Mouse (Mus musculus): Measurements from ENCODE around the gene Mcf2l. TPM values are rescaled to one million over a fixed set of nuclear protein-coding genes. Genes with fewer than 3 reads are reported as not detected.

Mcf2l gene
- polyA plus RNA-seq, 1 experiment from 2014 or later, result 58.7 TPM

- peaks cover 20% of the 10 kb centered on the region for H3K4me1 ChIP-seq (ENCODE audit: control insufficient read depth, insufficient read depth, low read length)
- peak overlapping the region; percentile 93 for H3K27ac ChIP-seq (ENCODE audit: low read depth, low read length)
- peak overlapping the region; percentile 81 for H3K9ac ChIP-seq (ENCODE audit: low read length)
- peak overlapping the region; percentile 37 for H3K4me2 ChIP-seq (ENCODE audit: low read depth)
- DNase-seq (ENCODE audit: low spot score) (peak; percentile 69), ATAC-seq (ENCODE audit: insufficient read depth, low FRiP score, low TSS enrichment) (peak; percentile 78)
- H3K27me3 ChIP-seq (ENCODE audit: control insufficient read depth, insufficient read depth, low read length), result no peaks in the 10 kb centered on the region
- no peaks in the 10 kb centered on the region for H3K9me3 ChIP-seq (ENCODE audit: control insufficient read depth, low read length)
- H3K4me3 ChIP-seq (ENCODE audit: low read depth, low read length), result peak overlapping the region; percentile 32
- WGBS, result 8% methylated on average over 21 of the region's 21 CpGs
- no peaks in the 10 kb centered on the region for H3K36me3 ChIP-seq (ENCODE audit: control insufficient read depth, insufficient read depth, low read length)
These were observed 74.3 kb downstream of the Mcf2l start for GRCm38 (mm10) chr8:12947604-12948573.

- Histone ChIP-seq H3K27me3 (ENCODE audit: control insufficient read depth, insufficient read depth, low read length) (no peaks in the 10 kb centered on the region), H3K9ac (ENCODE audit: low read length) (peak overlapping the region; percentile 81), H3K4me1 (ENCODE audit: control insufficient read depth, insufficient read depth, low read length) (peaks cover 20% of the 10 kb centered on the region), H3K36me3 (ENCODE audit: control insufficient read depth, insufficient read depth, low read length) (no peaks in the 10 kb centered on the region), H3K4me3 (ENCODE audit: low read depth, low read length) (peak overlapping the region; percentile 32), H3K9me3 (ENCODE audit: control insufficient read depth, low read length) (no peaks in the 10 kb centered on the region), H3K27ac (ENCODE audit: low read depth, low read length) (peak overlapping the region; percentile 93), H3K4me2 (ENCODE audit: low read depth) (peak overlapping the region; percentile 37)
- WGBS, result 14% methylated on average over 3 of the region's 3 CpGs
- DNase-seq (ENCODE audit: low spot score) (peak; percentile 66), ATAC-seq (ENCODE audit: insufficient read depth, low FRiP score, low TSS enrichment) (peak; percentile 57)
These were observed 75.0 kb downstream of the Mcf2l start for GRCm38 (mm10) chr8:12948574-12948961.

- H3K27ac ChIP-seq (ENCODE audit: low read depth, low read length), result no peak overlapping the region
- ATAC-seq (ENCODE audit: insufficient read depth, low FRiP score, low TSS enrichment), result no peak
- no peak for DNase-seq (ENCODE audit: low spot score)
- H3K4me1 ChIP-seq (ENCODE audit: control insufficient read depth, insufficient read depth, low read length), result peaks cover 20% of the 10 kb centered on the region
- H3K9me3 ChIP-seq (ENCODE audit: control insufficient read depth, low read length), result no peaks in the 10 kb centered on the region
- no peak overlapping the region for H3K4me3 ChIP-seq (ENCODE audit: low read depth, low read length)
- no peak overlapping the region for H3K9ac ChIP-seq (ENCODE audit: low read length)
- H3K27me3 ChIP-seq (ENCODE audit: control insufficient read depth, insufficient read depth, low read length), result no peaks in the 10 kb centered on the region
- 84% methylated on average over 7 of the region's 7 CpGs for WGBS
- H3K36me3 ChIP-seq (ENCODE audit: control insufficient read depth, insufficient read depth, low read length), result no peaks in the 10 kb centered on the region
- no peak overlapping the region for H3K4me2 ChIP-seq (ENCODE audit: low read depth)
These were observed 77.5 kb downstream of the Mcf2l start for GRCm38 (mm10) chr8:12951051-12951630.

GRCm38 (mm10) chr8:12952699-12953098 is 79.1 kb downstream of the Mcf2l start:
- peaks cover 23% of the 10 kb centered on the region for H3K4me1 ChIP-seq (ENCODE audit: control insufficient read depth, insufficient read depth, low read length)
- no peak overlapping the region for H3K9ac ChIP-seq (ENCODE audit: low read length)
- DNase-seq (ENCODE audit: low spot score), result no peak
- no peaks in the 10 kb centered on the region for H3K36me3 ChIP-seq (ENCODE audit: control insufficient read depth, insufficient read depth, low read length)
- no peaks in the 10 kb centered on the region for H3K27me3 ChIP-seq (ENCODE audit: control insufficient read depth, insufficient read depth, low read length)
- H3K4me3 ChIP-seq (ENCODE audit: low read depth, low read length), result no peak overlapping the region
- ATAC-seq (ENCODE audit: insufficient read depth, low FRiP score, low TSS enrichment), result no peak
- 58% methylated on average over 6 of the region's 6 CpGs for WGBS
- H3K27ac ChIP-seq (ENCODE audit: low read depth, low read length), result no peak overlapping the region
- H3K9me3 ChIP-seq (ENCODE audit: control insufficient read depth, low read length), result no peaks in the 10 kb centered on the region
- no peak overlapping the region for H3K4me2 ChIP-seq (ENCODE audit: low read depth)

- H3K9ac ChIP-seq (ENCODE audit: low read length), result no peak overlapping the region
- ATAC-seq (ENCODE audit: insufficient read depth, low FRiP score, low TSS enrichment), result no peak
- H3K4me1 ChIP-seq (ENCODE audit: control insufficient read depth, insufficient read depth, low read length), result peaks cover 14% of the 10 kb centered on the region
These were observed 81.8 kb downstream of the Mcf2l start for GRCm38 (mm10) chr8:12955362-12955879.

GRCm38 (mm10) chr8:12955880-12956279 is 82.3 kb downstream of the Mcf2l start:
- 90% methylated on average over 4 of the region's 4 CpGs for WGBS
- no peak overlapping the region for H3K9ac ChIP-seq (ENCODE audit: low read length)
- no peak overlapping the region for H3K4me2 ChIP-seq (ENCODE audit: low read depth)
- no peak overlapping the region for H3K4me3 ChIP-seq (ENCODE audit: low read depth, low read length)
- no peak overlapping the region for H3K27ac ChIP-seq (ENCODE audit: low read depth, low read length)
- no peaks in the 10 kb centered on the region for H3K9me3 ChIP-seq (ENCODE audit: control insufficient read depth, low read length)
- ATAC-seq (ENCODE audit: insufficient read depth, low FRiP score, low TSS enrichment) (no peak), DNase-seq (ENCODE audit: low spot score) (no peak)
- H3K36me3 ChIP-seq (ENCODE audit: control insufficient read depth, insufficient read depth, low read length), result no peaks in the 10 kb centered on the region
- H3K4me1 ChIP-seq (ENCODE audit: control insufficient read depth, insufficient read depth, low read length), result peaks cover 13% of the 10 kb centered on the region
- no peaks in the 10 kb centered on the region for H3K27me3 ChIP-seq (ENCODE audit: control insufficient read depth, insufficient read depth, low read length)

More at GRCm38 (mm10) chr8:12955362-12955879, 81.8 kb downstream of the Mcf2l start:
- no peaks in the 10 kb centered on the region for H3K27me3 ChIP-seq (ENCODE audit: control insufficient read depth, insufficient read depth, low read length)
- H3K9me3 ChIP-seq (ENCODE audit: control insufficient read depth, low read length), result no peaks in the 10 kb centered on the region
- H3K4me3 ChIP-seq (ENCODE audit: low read depth, low read length), result no peak overlapping the region
- H3K36me3 ChIP-seq (ENCODE audit: control insufficient read depth, insufficient read depth, low read length), result no peaks in the 10 kb centered on the region
- DNase-seq (ENCODE audit: low spot score), result no peak
- 83% methylated on average over 8 of the region's 8 CpGs for WGBS
- H3K4me2 ChIP-seq (ENCODE audit: low read depth), result no peak overlapping the region
- H3K27ac ChIP-seq (ENCODE audit: low read depth, low read length), result no peak overlapping the region

- H3K4me2 ChIP-seq (ENCODE audit: low read depth), result no peak overlapping the region
- no peak overlapping the region for H3K4me3 ChIP-seq (ENCODE audit: low read depth, low read length)
- no peaks in the 10 kb centered on the region for H3K27me3 ChIP-seq (ENCODE audit: control insufficient read depth, insufficient read depth, low read length)
- no peaks in the 10 kb centered on the region for H3K36me3 ChIP-seq (ENCODE audit: control insufficient read depth, insufficient read depth, low read length)
- no peak for DNase-seq (ENCODE audit: low spot score)
- H3K4me1 ChIP-seq (ENCODE audit: control insufficient read depth, insufficient read depth, low read length), result peaks cover 13% of the 10 kb centered on the region
- H3K9me3 ChIP-seq (ENCODE audit: control insufficient read depth, low read length), result no peaks in the 10 kb centered on the region
- no peak overlapping the region for H3K9ac ChIP-seq (ENCODE audit: low read length)
- WGBS, result 57% methylated on average over 5 of the region's 5 CpGs
- no peak overlapping the region for H3K27ac ChIP-seq (ENCODE audit: low read depth, low read length)
- ATAC-seq (ENCODE audit: insufficient read depth, low FRiP score, low TSS enrichment), result no peak
These were observed 83.3 kb downstream of the Mcf2l start for GRCm38 (mm10) chr8:12956941-12957340.

- Histone ChIP-seq H3K36me3 (ENCODE audit: control insufficient read depth, insufficient read depth, low read length) (no peaks in the 10 kb centered on the region), H3K27ac (ENCODE audit: low read depth, low read length) (0 out of 2 replicates have a peak overlapping the region, but pooled peaks have one; percentile 35), H3K4me1 (ENCODE audit: control insufficient read depth, insufficient read depth, low read length) (peaks cover 13% of the 10 kb centered on the region), H3K27me3 (ENCODE audit: control insufficient read depth, insufficient read depth, low read length) (no peaks in the 10 kb centered on the region), H3K9ac (ENCODE audit: low read length) (no peak overlapping the region), H3K4me2 (ENCODE audit: low read depth) (no peak overlapping the region), H3K9me3 (ENCODE audit: control insufficient read depth, low read length) (no peaks in the 10 kb centered on the region), H3K4me3 (ENCODE audit: low read depth, low read length) (no peak overlapping the region)
- DNase-seq (ENCODE audit: low spot score) (no peak), ATAC-seq (ENCODE audit: insufficient read depth, low FRiP score, low TSS enrichment) (no peak)
- WGBS, result 46% methylated on average over 6 of the region's 6 CpGs
These were observed 83.8 kb downstream of the Mcf2l start for GRCm38 (mm10) chr8:12957419-12957818.
